Mouse (Mus musculus) lung, postnatal 0 days (tissue): ENCODE results near the gene Nrg3. TPM values are rescaled to one million over a fixed set of nuclear protein-coding genes. Genes with fewer than 3 reads are reported as not detected.
"Not testable (repeated sequence)": the region's sequence is repeated elsewhere in the genome, so short reads cannot be mapped to it uniquely, and the experiment has no call there.

Experiments used
- ATAC-seq: fragments of 200-750 bp; cut with Nextera tagmentation; 2 replicates; pipeline ENCODE4 v1.8.0; 2017; ENCODE audit warnings: moderate library complexity
- DNase-seq: peaks from one replicate; pipeline ENCODE4 v3.0.0-alpha.2; 2016; ENCODE audit warnings: low spot score
- H3K27ac ChIP-seq: fragments of 300-500 bp; sonication (generic); 2 replicates; pipeline ENCODE4 v1.5.1; 2014; ENCODE audit warnings: antibody characterized with exemption, mild to moderate bottlenecking, low read length, mixed read lengths
- H3K27me3 ChIP-seq: fragments of 300-500 bp; sonication (generic); replicated peaks from 2 replicates; pipeline ENCODE4 v1.6.1; 2014; ENCODE audit warnings: low read length, mixed read lengths; ENCODE audit not compliant: insufficient read depth
- H3K36me3 ChIP-seq: fragments of 300-500 bp; sonication (generic); 2 replicates; pipeline ENCODE4 v1.6.1; 2014; ENCODE audit warnings: low read length, mixed read lengths; ENCODE audit not compliant: insufficient read depth
- H3K4me1 ChIP-seq: fragments of 300-500 bp; sonication (generic); 2 replicates; pipeline ENCODE4 v1.6.1; 2014; ENCODE audit warnings: antibody characterized with exemption, low read depth, low read length, mixed read lengths; ENCODE audit not compliant: insufficient read depth
- H3K4me2 ChIP-seq: fragments of 300-500 bp; sonication (generic); replicated peaks from 2 replicates; pipeline ENCODE4 v1.6.1; 2014; ENCODE audit warnings: low read depth, mild to moderate bottlenecking, low read length, moderate library complexity, mixed read lengths
- H3K4me3 ChIP-seq: fragments of 300-500 bp; sonication (generic); 2 replicates; pipeline ENCODE4 v1.5.1; 2014; ENCODE audit warnings: low read depth, low read length
- H3K9ac ChIP-seq: fragments of 300-500 bp; sonication (generic); replicated peaks from 2 replicates; pipeline ENCODE4 v1.6.1; 2014; ENCODE audit warnings: low read depth, mild to moderate bottlenecking
- H3K9me3 ChIP-seq: fragments of 300-500 bp; sonication (generic); 2 replicates; pipeline ENCODE4 v1.6.1; 2016; ENCODE audit warnings: low read length, mixed read lengths
- CTCF ChIP-seq: IDR thresholded peaks from 2 replicates; pipeline ENCODE4 v1.5.1; 2016; ENCODE audit warnings: antibody characterized with exemption, mild to moderate bottlenecking
- EP300 ChIP-seq: IDR thresholded peaks from 2 replicates; pipeline ENCODE4 v1.6.1; 2016; ENCODE audit warnings: antibody characterized with exemption, mild to moderate bottlenecking, control low read depth
- WGBS: fragments of 180-500 bp; shearing (Covaris S2); extraction: QIAGEN DNeasy Blood & Tissue Kit; methylation state at CpG from one replicate; pipeline ENCODE4 v1.1.7; 2014; 5-methylcytosine and 5-hydroxymethylcytosine counted together
- polyA plus RNA-seq: library from polyadenylated mRNA; unstranded; fragments of >200 nt; fragmentation: Nextera tagmentation; extraction: Ambion mirVana; gene quantifications from 2 replicates; pipeline ENCODE4 v1.2.1, GENCODE M21; 2015

The Nrg3 gene
- polyA plus RNA-seq, 1 experiment from 2014 or later, result not detected

DNA sequence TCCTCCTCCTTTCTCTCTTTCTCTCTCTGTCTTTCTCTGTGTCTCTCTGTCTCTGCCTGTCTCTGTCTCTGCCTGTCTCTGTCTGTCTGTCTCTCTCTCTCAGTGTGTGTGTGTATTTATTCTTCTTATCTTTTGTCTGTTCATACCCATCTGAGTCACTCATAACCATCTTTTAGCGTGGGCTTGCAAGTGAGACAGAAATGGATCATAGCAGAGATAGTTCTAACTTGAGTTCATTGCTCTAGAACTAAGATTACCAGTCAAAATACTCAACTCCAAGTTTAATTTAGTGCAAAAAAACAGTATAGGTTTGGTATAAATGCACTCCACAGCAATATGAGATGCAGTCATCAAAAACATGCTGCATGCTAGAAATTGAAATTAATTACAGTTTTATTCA lies 977.9 kb downstream of the Nrg3 start:
- H3K27me3 ChIP-seq, result no peaks in the 10 kb centered on the region
- no peak overlapping the region for H3K4me3 ChIP-seq
- ATAC-seq, result no peak
- H3K4me2 ChIP-seq, result no peak overlapping the region
- WGBS, result 31% methylated on average over 1 of the region's 1 CpGs
- no peak for DNase-seq
- no peak for TF ChIP-seq EP300
- no peak for TF ChIP-seq CTCF
- no peaks in the 10 kb centered on the region for H3K36me3 ChIP-seq
- no peaks in the 10 kb centered on the region for H3K9me3 ChIP-seq
- no peak overlapping the region for H3K27ac ChIP-seq
- H3K9ac ChIP-seq, result no peak overlapping the region
- H3K4me1 ChIP-seq, result no peaks in the 10 kb centered on the region

DNA sequence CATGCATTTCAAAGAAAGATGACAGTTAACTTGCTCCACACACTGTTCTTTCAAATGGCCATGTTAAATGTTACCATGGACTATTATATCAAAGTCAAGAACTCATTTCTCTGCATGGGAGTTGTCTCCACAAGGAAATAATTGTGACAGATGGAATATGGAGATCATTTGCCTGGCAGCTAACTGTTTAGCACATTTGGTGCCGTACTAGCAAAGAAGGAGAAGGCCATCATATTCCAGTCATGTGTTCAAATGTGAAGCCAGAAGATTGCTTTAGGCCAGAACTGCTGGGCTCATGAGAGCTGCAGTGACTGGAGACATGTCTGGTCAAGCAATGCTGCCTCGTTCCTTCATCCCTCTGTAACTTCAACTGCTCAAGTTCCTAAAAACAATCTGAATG lies 1025.8 kb downstream of the Nrg3 start:
- H3K36me3 ChIP-seq, result no peaks in the 10 kb centered on the region
- H3K4me2 ChIP-seq, result no peak overlapping the region
- no peak overlapping the region for H3K4me3 ChIP-seq
- ATAC-seq (no peak), DNase-seq (no peak)
- H3K27me3 ChIP-seq, result no peaks in the 10 kb centered on the region
- TF ChIP-seq EP300 (no peak), CTCF (no peak)
- 76% methylated on average over 2 of the region's 2 CpGs for WGBS
- no peak overlapping the region for H3K9ac ChIP-seq
- H3K9me3 ChIP-seq, result no peaks in the 10 kb centered on the region
- H3K4me1 ChIP-seq, result no peaks in the 10 kb centered on the region
- H3K27ac ChIP-seq, result no peak overlapping the region

DNA sequence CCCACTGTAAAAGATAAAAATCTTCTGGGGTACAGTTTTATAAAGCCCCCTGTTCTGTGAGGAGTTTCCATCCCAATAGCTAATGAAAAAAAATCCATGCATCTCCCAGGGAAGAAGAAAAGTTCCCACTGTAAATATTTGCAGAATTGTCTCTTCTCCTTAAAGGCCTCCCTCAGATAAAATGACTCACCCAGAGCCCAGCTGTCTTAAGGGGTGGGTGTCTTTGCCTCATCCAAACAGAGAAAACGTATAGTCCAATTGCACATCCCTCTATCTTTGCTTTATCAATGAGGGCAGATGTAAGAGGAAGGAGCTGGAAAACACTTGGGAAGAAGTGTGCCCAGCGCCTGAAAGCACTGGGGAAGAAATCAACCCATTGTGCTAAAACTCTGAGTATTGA lies 1028.1 kb downstream of the Nrg3 start:
- no peaks in the 10 kb centered on the region for H3K27me3 ChIP-seq
- H3K9ac ChIP-seq, result no peak overlapping the region
- ATAC-seq (no peak), DNase-seq (no peak)
- no peaks in the 10 kb centered on the region for H3K4me1 ChIP-seq
- no peak for TF ChIP-seq EP300
- TF ChIP-seq CTCF, result no peak
- H3K9me3 ChIP-seq, result no peaks in the 10 kb centered on the region
- no peak overlapping the region for H3K27ac ChIP-seq
- H3K36me3 ChIP-seq, result no peaks in the 10 kb centered on the region
- WGBS, result 52% methylated on average over 2 of the region's 2 CpGs
- H3K4me2 ChIP-seq, result no peak overlapping the region
- no peak overlapping the region for H3K4me3 ChIP-seq

DNA sequence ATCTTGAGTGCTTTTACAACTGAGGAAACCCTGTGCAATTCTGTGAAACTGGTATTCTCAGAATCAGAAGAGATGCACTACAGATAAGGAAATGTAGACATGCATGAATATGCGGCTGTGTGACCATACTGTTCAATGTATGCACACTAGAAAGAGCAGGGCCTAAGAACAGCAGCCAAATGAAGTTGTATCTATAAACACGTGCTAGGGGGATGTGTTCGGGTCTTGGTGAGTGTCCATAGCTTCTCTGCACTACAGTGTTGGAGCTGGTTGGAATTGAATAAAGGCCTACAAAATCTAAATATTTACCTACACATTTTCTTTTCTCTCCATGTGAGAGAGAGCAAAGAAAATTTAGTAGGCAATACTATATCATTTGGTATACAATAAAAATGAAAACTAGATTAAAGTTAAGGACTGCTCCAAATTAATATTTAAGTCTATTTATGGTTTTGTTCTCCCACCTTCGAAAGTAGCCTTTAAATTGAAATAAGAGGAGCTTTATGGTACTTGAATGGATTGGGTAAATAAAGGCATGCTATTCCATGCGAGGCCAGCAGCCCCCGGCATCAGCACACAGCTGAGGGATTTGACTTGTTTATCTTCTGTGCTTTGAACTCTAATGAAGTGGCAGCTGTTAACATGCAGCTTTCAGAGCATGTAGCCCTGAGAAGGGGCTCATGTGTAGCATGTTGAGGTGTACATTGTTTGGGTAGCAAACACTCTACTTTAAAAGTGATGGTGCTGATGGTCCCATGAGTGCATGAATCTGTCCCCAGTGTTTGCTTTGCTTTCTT lies 1038.9 kb downstream of the Nrg3 start:
- 30% methylated on average over 6 of the region's 6 CpGs for WGBS
- no peak for ATAC-seq

DNA sequence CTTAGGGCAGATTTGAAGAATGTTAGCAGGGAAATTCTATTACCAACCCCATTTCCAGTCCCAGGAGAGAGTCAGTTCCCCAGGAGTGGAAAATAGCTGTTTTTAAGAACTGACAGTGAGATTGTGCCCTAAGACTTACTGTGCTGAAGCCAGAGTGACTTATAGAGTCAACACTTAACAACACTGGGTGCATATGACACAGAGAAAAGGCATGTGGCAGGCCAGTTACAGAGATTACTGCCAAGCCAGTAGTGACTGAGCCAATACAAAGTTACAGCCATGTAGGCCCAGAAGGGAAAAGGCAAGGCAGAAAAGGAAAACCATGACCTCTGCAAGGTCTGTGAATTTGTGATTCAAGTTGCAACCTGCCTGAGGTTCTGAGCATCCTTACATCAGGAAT lies 1098.2 kb downstream of the Nrg3 start:
- DNase-seq (no peak), ATAC-seq (no peak)
- H3K9me3 ChIP-seq, result no peaks in the 10 kb centered on the region
- H3K4me2 ChIP-seq, result no peak overlapping the region
- H3K4me3 ChIP-seq, result no peak overlapping the region
- no peak overlapping the region for H3K9ac ChIP-seq
- no peak overlapping the region for H3K27ac ChIP-seq
- H3K4me1 ChIP-seq, result no peaks in the 10 kb centered on the region
- no peaks in the 10 kb centered on the region for H3K36me3 ChIP-seq
- TF ChIP-seq EP300 (no peak), CTCF (no peak)
- H3K27me3 ChIP-seq, result no peaks in the 10 kb centered on the region

More for the DNA sequence above, 1038.9 kb downstream of the Nrg3 start:
- no peak for TF ChIP-seq EP300
- TF ChIP-seq CTCF, result no peak
- no peaks in the 10 kb centered on the region for H3K4me1 ChIP-seq
- H3K36me3 ChIP-seq, result no peaks in the 10 kb centered on the region
- DNase-seq, result no peak
- no peak overlapping the region for H3K4me2 ChIP-seq
- H3K4me3 ChIP-seq, result no peak overlapping the region
- H3K27me3 ChIP-seq, result no peaks in the 10 kb centered on the region
- no peaks in the 10 kb centered on the region for H3K9me3 ChIP-seq
- no peak overlapping the region for H3K27ac ChIP-seq
- H3K9ac ChIP-seq, result no peak overlapping the region

DNA sequence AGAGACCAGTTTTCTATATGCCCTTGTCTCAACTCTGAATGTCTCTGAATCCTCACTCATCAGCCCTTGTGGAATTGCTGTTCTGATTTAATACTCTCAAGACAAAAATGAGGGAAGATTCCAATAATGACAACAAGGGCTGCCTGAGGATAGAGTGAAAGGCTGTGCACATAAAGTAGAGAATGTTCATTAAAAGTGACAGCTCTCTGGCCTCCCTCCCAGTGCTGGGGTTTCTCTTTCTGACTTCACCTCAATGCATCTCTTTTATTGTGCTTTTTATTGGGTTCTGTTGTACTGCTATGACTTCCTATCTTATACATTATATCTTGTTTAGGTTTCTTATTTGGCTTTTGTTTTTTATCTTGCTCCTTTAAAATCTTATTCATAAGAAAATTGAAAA lies 1131.9 kb downstream of the Nrg3 start:
- no peaks in the 10 kb centered on the region for H3K4me1 ChIP-seq
- ATAC-seq (no peak), DNase-seq (no peak)
- no peak overlapping the region for H3K4me3 ChIP-seq
- H3K9ac ChIP-seq, result no peak overlapping the region
- no peak overlapping the region for H3K27ac ChIP-seq
- no peaks in the 10 kb centered on the region for H3K27me3 ChIP-seq
- no peak overlapping the region for H3K4me2 ChIP-seq
- H3K9me3 ChIP-seq, result no peaks in the 10 kb centered on the region
- H3K36me3 ChIP-seq, result no peaks in the 10 kb centered on the region
- TF ChIP-seq EP300 (no peak), CTCF (no peak)

DNA sequence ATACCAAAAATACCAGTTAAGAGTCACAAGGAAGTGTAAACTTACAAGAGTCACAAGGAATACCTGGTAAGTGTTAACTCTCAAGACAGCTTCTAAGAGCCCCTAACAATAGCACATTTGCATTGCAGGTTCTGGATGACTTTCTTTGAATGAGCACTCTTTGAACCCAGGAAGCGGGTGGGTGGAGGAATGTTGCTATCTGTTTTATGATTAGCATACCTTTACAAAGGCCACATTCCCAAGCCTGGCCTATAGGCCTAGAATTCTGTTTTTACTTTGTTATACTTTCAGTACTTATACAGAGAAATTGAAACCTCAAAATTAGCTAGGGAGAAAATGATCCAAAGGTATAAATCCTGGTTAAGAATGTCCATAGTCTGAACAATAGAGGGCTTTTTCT lies 1150.0 kb downstream of the Nrg3 start:
- 59% methylated on average over 1 of the region's 1 CpGs for WGBS
- ATAC-seq, H3K4me2 ChIP-seq, H3K27me3 ChIP-seq, H3K36me3 ChIP-seq, H3K9me3 ChIP-seq, H3K4me1 ChIP-seq, H3K4me3 ChIP-seq, H3K9ac ChIP-seq, DNase-seq, H3K27ac ChIP-seq: not testable (repeated sequence)
